Mouse (Mus musculus): ENCODE measurements around the gene Methig1. TPM values are rescaled to one million over a fixed set of nuclear protein-coding genes. Genes with fewer than 3 reads are reported as not detected.

The Methig1 gene
- polyA plus RNA-seq, 1 experiment from 2014 or later, result not detected

DNA sequence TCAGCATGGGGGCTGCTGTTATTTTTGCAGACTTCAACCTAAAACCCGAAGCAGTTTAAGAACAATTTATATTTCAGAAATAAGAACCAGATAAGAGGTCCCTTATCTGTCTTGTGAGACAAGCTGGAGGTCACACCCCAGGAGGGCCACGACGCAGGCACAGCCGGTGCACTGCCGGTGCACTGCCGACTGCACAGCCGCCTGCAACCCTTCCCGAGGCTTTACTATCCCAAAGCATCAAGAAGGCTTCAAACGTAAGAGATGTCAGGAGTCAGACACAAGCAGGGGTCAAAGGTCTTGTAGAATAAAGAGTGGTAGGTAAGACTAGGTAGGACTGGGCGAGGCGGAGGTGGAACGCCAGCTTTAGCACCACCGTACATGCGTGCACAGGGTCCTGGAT, 49.4 kb downstream of the Methig1 start:
- H3K4me1 ChIP-seq (ENCODE audit: control insufficient read depth, insufficient read depth, low read length), result peaks cover 10% of the 10 kb centered on the region
- H3K9me3 ChIP-seq (ENCODE audit: control insufficient read depth, low read length), result no peaks in the 10 kb centered on the region
- H3K4me3 ChIP-seq (ENCODE audit: low read length), result peak overlapping the region; percentile 31
- ATAC-seq, result no peak
- H3K4me2 ChIP-seq (ENCODE audit: low read depth, low read length), result peak overlapping the region; percentile 28; the same call in 1 of the 2 replicates
- H3K9ac ChIP-seq (ENCODE audit: low read depth, low read length), result peak overlapping the region; percentile 54; the same call in 1 of the 2 replicates
- H3K27me3 ChIP-seq (replicated peaks; ENCODE audit: control insufficient read depth, insufficient read depth, low read length), result no peaks in the 10 kb centered on the region
- peaks cover 29% of the 10 kb centered on the region for H3K36me3 ChIP-seq (ENCODE audit: control insufficient read depth, insufficient read depth, low read length)
- WGBS, result 74% methylated on average over 14 of the region's 14 CpGs
- H3K27ac ChIP-seq (ENCODE audit: low read length), result peak overlapping the region; percentile 72

DNA sequence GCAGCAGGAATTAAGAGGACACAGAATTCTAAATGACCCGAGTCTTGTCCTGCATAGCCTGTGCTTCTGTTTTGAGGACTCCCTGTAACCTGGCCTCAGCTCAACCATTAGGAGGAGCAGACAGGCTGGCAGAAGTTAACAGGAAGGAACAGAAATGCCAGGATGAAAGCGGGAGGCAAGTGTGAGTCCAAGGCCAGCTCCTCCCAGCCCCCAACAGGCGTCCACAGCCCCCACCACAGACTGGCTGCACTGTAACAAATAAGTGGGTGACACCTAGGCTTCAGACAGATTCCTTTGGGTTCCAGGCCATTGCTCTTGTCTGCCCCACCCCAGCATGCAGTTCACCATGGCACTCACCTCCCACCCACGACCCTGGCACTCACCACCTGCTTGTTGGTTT, 49.8 kb downstream of the Methig1 start:
- Histone ChIP-seq H3K9ac (ENCODE audit: low read depth, low read length) (peak overlapping the region; percentile 54), H3K4me3 (ENCODE audit: low read length) (peak overlapping the region; percentile 31), H3K36me3 (ENCODE audit: control insufficient read depth, insufficient read depth, low read length) (peaks cover 26% of the 10 kb centered on the region), H3K27me3 (replicated peaks; ENCODE audit: control insufficient read depth, insufficient read depth, low read length) (no peaks in the 10 kb centered on the region), H3K9me3 (ENCODE audit: control insufficient read depth, low read length) (no peaks in the 10 kb centered on the region), H3K4me2 (ENCODE audit: low read depth, low read length) (no peak overlapping the region), H3K27ac (ENCODE audit: low read length) (peak overlapping the region; percentile 72), H3K4me1 (ENCODE audit: control insufficient read depth, insufficient read depth, low read length) (peaks cover 10% of the 10 kb centered on the region)
- peak; percentile 1; the same call in 1 of the 2 replicates for ATAC-seq
- 88% methylated on average over 4 of the region's 4 CpGs for WGBS

DNA sequence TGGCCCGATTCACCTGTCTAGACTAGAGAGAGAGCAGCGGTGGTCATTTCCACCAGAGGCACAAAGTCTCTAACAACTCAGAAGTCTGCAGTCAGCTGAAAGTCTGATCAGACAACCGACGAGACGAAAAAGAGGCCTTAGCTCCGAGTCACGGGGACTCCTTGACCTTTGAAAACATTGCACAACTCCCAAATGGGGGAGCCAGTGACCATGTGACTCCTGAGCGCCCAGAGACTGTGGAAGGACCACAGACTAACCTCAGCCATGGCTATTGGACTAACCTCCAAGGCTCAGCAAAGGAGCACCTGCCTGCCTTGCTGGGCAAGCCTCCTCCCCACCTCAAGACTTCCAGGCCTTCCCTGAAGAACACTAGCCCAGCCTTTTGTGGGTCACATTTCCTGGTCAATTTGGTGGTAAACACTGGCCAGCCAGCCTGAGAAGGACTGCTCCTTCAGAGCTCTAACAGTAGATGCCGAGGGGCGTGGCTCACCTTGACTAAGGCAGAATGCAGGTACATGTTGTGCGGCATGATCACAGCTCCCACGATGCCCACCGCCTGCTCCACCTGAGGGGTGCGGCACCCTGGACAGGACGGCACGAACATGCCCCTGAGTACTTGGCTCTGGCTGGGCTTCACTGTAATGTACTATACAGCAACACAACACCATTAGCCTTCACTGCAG, 50.5 kb downstream of the Methig1 start:
- H3K4me1 ChIP-seq (ENCODE audit: control insufficient read depth, insufficient read depth, low read length), result peaks cover 10% of the 10 kb centered on the region
- no peaks in the 10 kb centered on the region for H3K9me3 ChIP-seq (ENCODE audit: control insufficient read depth, low read length)
- 80% methylated on average over 16 of the region's 16 CpGs for WGBS
- no peak overlapping the region for H3K9ac ChIP-seq (ENCODE audit: low read depth, low read length)
- no peaks in the 10 kb centered on the region for H3K27me3 ChIP-seq (replicated peaks; ENCODE audit: control insufficient read depth, insufficient read depth, low read length)
- H3K4me2 ChIP-seq (ENCODE audit: low read depth, low read length), result no peak overlapping the region
- peak overlapping the region; percentile 72 for H3K27ac ChIP-seq (ENCODE audit: low read length)
- peak; percentile 74 for ATAC-seq
- H3K36me3 ChIP-seq (ENCODE audit: control insufficient read depth, insufficient read depth, low read length), result peaks cover 27% of the 10 kb centered on the region
- H3K4me3 ChIP-seq (ENCODE audit: low read length), result no peak overlapping the region

DNA sequence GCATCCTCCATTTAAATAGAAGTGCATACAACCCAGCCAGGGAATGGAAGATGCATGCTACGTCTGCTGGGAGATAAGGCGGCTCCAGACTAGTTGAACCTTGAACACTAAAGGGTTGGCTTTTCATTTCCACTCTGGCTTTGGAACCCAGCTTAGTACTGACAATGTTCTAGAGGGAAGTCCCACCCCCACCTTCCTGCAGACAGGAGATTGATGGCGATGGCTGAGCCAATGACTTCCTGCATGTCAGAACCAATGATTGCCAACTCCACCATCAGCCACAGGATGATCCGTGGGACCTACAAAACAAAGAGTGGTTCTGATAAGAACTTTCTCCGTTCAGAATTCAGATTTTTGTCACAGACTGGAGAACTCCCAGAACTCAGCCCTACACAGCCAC, 53.1 kb downstream of the Methig1 start:
- Histone ChIP-seq H3K9ac (ENCODE audit: low read depth, low read length) (no peak overlapping the region), H3K36me3 (ENCODE audit: control insufficient read depth, insufficient read depth, low read length) (peaks cover 22% of the 10 kb centered on the region), H3K4me3 (ENCODE audit: low read length) (no peak overlapping the region), H3K27ac (ENCODE audit: low read length) (peak overlapping the region; percentile 49), H3K4me2 (ENCODE audit: low read depth, low read length) (no peak overlapping the region), H3K9me3 (ENCODE audit: control insufficient read depth, low read length) (no peaks in the 10 kb centered on the region), H3K4me1 (ENCODE audit: control insufficient read depth, insufficient read depth, low read length) (peaks cover 10% of the 10 kb centered on the region), H3K27me3 (replicated peaks; ENCODE audit: control insufficient read depth, insufficient read depth, low read length) (no peaks in the 10 kb centered on the region)
- no peak for ATAC-seq
- 64% methylated on average over 5 of the region's 5 CpGs for WGBS

DNA sequence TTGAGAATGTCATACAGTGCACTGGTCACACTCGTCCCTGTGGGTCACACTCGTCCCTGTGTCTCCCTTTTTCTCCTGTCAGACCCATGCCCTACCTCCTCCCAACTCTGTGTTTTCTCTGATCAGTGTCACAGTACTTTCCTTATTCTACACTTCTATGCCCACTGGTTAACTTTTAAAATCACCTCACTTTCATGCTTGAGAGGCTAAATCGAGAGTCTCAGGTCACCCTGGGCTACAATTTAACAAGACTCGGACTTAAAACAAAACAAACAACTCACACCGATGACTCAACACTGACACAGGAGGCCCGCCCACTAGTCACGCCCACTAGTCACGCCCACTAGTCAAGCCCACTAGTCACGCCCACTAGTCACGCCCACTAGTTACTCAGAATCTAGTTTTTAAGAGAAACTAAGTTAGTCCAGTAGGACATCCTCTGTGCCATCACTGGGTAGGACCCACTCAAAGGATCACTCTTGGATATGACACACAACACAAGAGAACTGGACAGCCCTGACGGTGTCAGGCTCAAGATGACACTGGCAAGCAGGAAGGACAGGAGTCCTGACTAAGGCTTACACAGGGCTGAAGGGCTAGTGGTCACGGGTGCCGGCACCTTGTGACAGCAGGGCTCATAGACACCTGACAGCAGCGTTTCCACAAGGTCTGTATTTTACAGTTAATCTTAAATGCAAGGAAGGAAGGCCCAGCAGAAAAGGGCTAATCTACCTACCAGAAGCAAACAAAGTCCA, 58.1 kb downstream of the Methig1 start:
- H3K36me3 ChIP-seq (ENCODE audit: control insufficient read depth, insufficient read depth, low read length), result peaks cover 16% of the 10 kb centered on the region; the same call in 1 of the 2 replicates
- no peak overlapping the region for H3K4me2 ChIP-seq (ENCODE audit: low read depth, low read length)
- no peak overlapping the region for H3K4me3 ChIP-seq (ENCODE audit: low read length)
- H3K27ac ChIP-seq (ENCODE audit: low read length), result peak overlapping the region; percentile 63; the same call in 1 of the 2 replicates
- H3K9ac ChIP-seq (ENCODE audit: low read depth, low read length), result no peak overlapping the region
- H3K4me1 ChIP-seq (ENCODE audit: control insufficient read depth, insufficient read depth, low read length), result peaks cover 10% of the 10 kb centered on the region
- no peaks in the 10 kb centered on the region for H3K9me3 ChIP-seq (ENCODE audit: control insufficient read depth, low read length)
- peak; percentile 47; the same call in 1 of the 2 replicates for ATAC-seq
- no peaks in the 10 kb centered on the region for H3K27me3 ChIP-seq (replicated peaks; ENCODE audit: control insufficient read depth, insufficient read depth, low read length)
- WGBS, result 46% methylated on average over 14 of the region's 14 CpGs

DNA sequence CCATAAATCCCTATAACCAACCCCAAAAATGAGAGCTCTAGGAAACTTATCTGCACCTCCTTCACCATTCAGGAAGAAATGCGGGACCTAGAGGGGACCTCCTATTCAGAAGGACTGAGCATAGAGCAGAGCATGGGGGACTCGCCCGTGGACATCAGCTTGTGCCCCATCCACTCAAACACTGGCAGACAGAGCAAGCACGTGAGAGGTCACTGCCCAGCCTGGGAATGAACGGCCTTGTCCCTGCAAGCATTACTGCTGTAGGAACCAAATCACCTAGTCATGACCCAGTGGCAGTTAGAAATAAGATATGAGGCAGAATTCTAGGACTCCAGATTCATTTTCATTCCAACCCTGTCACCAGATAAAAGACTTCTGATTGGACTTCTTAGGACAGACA, 58.8 kb downstream of the Methig1 start:
- no peak overlapping the region for H3K4me3 ChIP-seq (ENCODE audit: low read length)
- no peaks in the 10 kb centered on the region for H3K9me3 ChIP-seq (ENCODE audit: control insufficient read depth, low read length)
- peak overlapping the region; percentile 63 for H3K27ac ChIP-seq (ENCODE audit: low read length)
- 84% methylated on average over 5 of the region's 5 CpGs for WGBS
- H3K9ac ChIP-seq (ENCODE audit: low read depth, low read length), result no peak overlapping the region
- no peak overlapping the region for H3K4me2 ChIP-seq (ENCODE audit: low read depth, low read length)
- ATAC-seq, result no peak
- H3K4me1 ChIP-seq (ENCODE audit: control insufficient read depth, insufficient read depth, low read length), result peaks cover 7% of the 10 kb centered on the region
- H3K36me3 ChIP-seq (ENCODE audit: control insufficient read depth, insufficient read depth, low read length), result peaks cover 16% of the 10 kb centered on the region; the same call in 1 of the 2 replicates
- H3K27me3 ChIP-seq (replicated peaks; ENCODE audit: control insufficient read depth, insufficient read depth, low read length), result no peaks in the 10 kb centered on the region

DNA sequence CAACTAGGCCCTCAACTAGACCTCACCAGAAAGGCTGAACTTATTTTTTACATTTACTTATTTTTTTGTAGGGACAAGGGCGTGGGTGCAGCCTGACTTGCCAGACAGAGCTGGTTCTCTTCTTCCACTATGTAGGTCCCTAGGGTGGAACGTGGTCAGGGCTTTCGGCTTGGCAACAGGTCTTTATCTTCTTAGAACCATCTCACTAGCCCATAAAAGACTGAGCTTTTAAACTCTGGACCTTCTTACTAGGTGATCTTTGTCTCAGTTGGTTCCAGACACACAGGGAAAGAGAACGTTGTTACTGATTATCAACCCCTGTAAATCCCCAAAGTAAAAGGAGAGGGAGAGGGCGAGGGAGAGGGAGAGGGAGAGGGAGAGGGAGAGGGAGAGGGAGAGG, 60.4 kb downstream of the Methig1 start:
- ATAC-seq, result 0 out of 2 replicates have a peak, but pooled peaks have one; percentile 16

DNA sequence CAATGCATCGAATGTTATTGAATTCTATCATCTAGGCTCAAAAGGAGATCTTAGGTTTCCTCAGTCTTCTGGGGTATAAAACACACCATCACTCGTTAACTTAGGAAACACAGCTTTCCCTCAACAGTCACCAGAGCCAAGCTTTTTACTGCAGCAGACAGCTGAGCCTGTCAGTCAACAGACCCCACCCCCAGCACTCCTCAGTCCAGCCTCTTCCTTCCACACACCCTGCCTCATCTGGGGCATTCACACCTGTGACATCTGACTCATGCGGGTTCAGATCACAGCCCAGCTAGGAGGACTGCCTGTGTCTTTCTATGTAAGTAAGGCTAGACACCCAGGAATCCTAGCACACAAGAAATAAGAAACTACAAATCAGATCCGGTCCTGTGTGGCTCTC, 61.1 kb downstream of the Methig1 start:
- H3K9ac ChIP-seq (ENCODE audit: low read depth, low read length), result no peak overlapping the region
- H3K4me1 ChIP-seq (ENCODE audit: control insufficient read depth, insufficient read depth, low read length), result peaks cover 10% of the 10 kb centered on the region
- no peak overlapping the region for H3K4me3 ChIP-seq (ENCODE audit: low read length)
- no peaks in the 10 kb centered on the region for H3K27me3 ChIP-seq (replicated peaks; ENCODE audit: control insufficient read depth, insufficient read depth, low read length)
- peak overlapping the region; percentile 29 for H3K27ac ChIP-seq (ENCODE audit: low read length)
- H3K4me2 ChIP-seq (ENCODE audit: low read depth, low read length), result no peak overlapping the region
- 57% methylated on average over 4 of the region's 4 CpGs for WGBS
- ATAC-seq, result peak; percentile 80
- H3K9me3 ChIP-seq (ENCODE audit: control insufficient read depth, low read length), result no peaks in the 10 kb centered on the region
- peaks cover 5% of the 10 kb centered on the region; the same call in 1 of the 2 replicates for H3K36me3 ChIP-seq (ENCODE audit: control insufficient read depth, insufficient read depth, low read length)

More for the DNA sequence above, 60.4 kb downstream of the Methig1 start:
- peak overlapping the region; percentile 29; the same call in 1 of the 2 replicates for H3K27ac ChIP-seq (ENCODE audit: low read length)
- peaks cover 10% of the 10 kb centered on the region for H3K4me1 ChIP-seq (ENCODE audit: control insufficient read depth, insufficient read depth, low read length)
- WGBS, result 65% methylated on average over 4 of the region's 5 CpGs
- no peak overlapping the region for H3K4me2 ChIP-seq (ENCODE audit: low read depth, low read length)
- H3K9ac ChIP-seq (ENCODE audit: low read depth, low read length), result no peak overlapping the region
- H3K4me3 ChIP-seq (ENCODE audit: low read length), result no peak overlapping the region
- no peaks in the 10 kb centered on the region for H3K9me3 ChIP-seq (ENCODE audit: control insufficient read depth, low read length)
- no peaks in the 10 kb centered on the region for H3K27me3 ChIP-seq (replicated peaks; ENCODE audit: control insufficient read depth, insufficient read depth, low read length)
- H3K36me3 ChIP-seq (ENCODE audit: control insufficient read depth, insufficient read depth, low read length), result peaks cover 9% of the 10 kb centered on the region; the same call in 1 of the 2 replicates

DNA sequence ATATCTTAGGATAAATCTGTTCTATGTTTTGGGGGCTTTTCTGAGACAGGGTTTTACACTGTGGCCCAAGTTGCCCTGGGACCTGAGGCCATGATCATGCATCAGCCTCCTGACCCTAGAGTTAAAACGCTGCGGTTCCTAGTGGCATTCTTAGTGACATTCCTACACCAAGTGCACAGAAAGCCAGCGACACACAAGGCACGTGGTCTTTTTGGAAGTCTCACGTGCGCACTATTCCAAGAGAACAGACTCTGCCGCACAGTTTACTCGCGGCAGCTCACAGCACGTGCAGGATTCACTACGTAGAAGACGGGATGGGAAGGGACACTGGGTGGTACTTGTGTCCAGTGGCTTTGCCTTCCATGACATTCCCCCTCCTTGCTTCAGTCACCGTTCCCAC, 62.0 kb downstream of the Methig1 start:
- Histone ChIP-seq H3K9me3 (ENCODE audit: control insufficient read depth, low read length) (no peaks in the 10 kb centered on the region), H3K27me3 (replicated peaks; ENCODE audit: control insufficient read depth, insufficient read depth, low read length) (no peaks in the 10 kb centered on the region), H3K36me3 (ENCODE audit: control insufficient read depth, insufficient read depth, low read length) (no peaks in the 10 kb centered on the region), H3K4me3 (ENCODE audit: low read length) (no peak overlapping the region), H3K27ac (ENCODE audit: low read length) (peak overlapping the region; percentile 31), H3K4me1 (ENCODE audit: control insufficient read depth, insufficient read depth, low read length) (peaks cover 17% of the 10 kb centered on the region), H3K4me2 (ENCODE audit: low read depth, low read length) (no peak overlapping the region), H3K9ac (ENCODE audit: low read depth, low read length) (no peak overlapping the region)
- WGBS, result 94% methylated on average over 13 of the region's 13 CpGs
- ATAC-seq, result no peak

Measured in intestine, embryonic 16.5 days (tissue).